Mouse (Mus musculus) right cerebral cortex, postnatal 14 days (tissue): ENCODE measurements at regions not wholly inside any gene's neighbourhood (a gene's known extent, or its start where the extent isn't known, plus 50 kb on each side); places are given as distances from the start of the nearest gene placed in this dataset.

Experiments
- DNase-seq: peaks from one replicate; pipeline ENCODE4 v3.0.0; 2022

DNA sequence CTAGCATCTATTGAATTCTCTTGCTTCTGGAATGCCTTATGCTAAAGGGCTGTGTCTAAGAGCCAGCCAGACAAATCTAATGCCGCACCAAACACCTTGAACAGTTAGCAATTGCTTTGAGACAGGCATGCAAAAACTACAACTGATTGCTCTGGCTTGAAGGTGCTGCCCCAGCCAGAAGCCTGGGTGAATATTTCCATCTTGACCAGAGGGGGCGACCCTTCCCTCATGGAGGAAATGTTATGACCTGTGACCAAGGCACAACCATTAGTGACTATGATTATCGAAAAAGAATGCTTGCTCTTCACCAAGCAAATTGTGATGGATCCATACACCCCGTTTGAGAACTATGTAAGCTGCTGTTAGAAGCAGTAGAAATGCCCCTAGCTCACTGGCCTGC, 445.9 kb upstream of the Etaa1 start:
- no peak for DNase-seq

GRCm38 (mm10) chr11:18396397-18396796, 442.7 kb upstream of the Etaa1 start:
- no peak for DNase-seq

DNA sequence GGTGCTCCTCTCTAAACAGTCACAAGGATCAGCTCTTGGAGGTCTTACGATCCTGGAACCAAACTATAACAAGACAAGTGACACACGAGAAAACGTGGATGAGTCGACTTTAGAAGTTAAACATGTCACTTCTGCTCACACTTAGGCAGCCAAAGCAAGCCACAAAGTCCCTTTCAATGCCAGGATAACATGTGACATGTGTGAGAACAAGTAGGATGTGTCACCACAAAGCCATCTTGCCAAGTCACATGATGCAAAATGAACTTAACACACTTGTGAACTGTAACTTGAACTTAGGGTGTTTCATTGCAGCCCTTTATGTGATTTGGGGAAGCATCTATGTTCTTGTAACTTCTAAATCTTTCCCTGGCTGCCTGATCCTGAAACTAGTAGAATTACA, 442.0 kb upstream of the Etaa1 start:
- no peak for DNase-seq

DNA sequence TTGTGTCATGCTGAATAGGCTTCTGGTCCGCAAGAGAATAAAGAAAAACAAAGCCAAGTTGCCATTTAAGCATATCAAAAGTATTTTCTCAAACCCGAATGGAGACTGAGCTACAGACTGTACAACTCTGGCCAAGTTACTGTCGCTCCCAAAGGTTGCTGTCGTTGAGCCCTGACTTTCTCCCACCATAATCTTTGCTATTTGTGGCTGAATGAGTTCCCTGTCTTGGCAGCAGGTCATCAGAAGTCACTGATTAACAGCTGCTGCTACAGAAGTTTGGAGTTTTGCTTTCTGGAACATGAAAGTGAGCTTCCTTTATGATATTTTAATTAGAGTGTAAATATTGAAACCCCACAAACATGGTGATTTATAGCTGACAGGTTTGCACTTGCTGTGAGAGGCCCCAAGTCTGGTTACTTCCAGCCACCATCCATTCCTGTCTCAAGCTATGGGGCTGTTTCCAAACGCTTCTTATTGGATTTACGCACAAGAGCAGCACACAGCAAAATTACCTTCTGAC, 419.2 kb upstream of the Etaa1 start:
- DNase-seq: no peak

DNA sequence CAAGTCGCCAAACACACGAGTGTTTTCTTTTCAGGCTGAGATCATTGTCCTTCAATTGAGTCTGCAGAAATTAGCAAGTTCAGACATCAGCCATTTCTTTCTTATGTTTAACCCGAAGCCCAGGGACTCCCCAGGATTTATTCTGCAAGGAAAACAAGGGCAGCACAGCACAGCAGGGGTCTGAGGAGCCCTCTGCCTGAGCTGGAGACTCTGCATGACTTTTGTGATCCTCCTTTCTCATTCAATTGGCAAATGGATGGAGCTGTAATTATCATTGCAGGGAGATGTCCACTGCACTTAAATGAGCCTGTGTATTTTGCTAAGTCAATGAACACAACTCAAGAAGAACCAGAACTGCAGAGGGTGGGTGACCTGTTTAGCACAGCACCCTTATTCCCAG, 417.6 kb upstream of the Etaa1 start:
- DNase-seq: no peak

GRCm38 (mm10) chr11:18370861-18371260, 417.2 kb upstream of the Etaa1 start:
- DNase-seq: no peak

- no peak for DNase-seq
Observed at GRCm38 (mm10) chr11:18354866-18355265, 401.2 kb upstream of the Etaa1 start.

- DNase-seq: no peak
Observed at GRCm38 (mm10) chr11:18354156-18354555, 400.5 kb upstream of the Etaa1 start.

GRCm38 (mm10) chr11:18347841-18348240, 394.2 kb upstream of the Etaa1 start:
- no peak for DNase-seq

- no peak for DNase-seq
Observed at GRCm38 (mm10) chr11:18313510-18314301, 360.0 kb upstream of the Etaa1 start.

DNA sequence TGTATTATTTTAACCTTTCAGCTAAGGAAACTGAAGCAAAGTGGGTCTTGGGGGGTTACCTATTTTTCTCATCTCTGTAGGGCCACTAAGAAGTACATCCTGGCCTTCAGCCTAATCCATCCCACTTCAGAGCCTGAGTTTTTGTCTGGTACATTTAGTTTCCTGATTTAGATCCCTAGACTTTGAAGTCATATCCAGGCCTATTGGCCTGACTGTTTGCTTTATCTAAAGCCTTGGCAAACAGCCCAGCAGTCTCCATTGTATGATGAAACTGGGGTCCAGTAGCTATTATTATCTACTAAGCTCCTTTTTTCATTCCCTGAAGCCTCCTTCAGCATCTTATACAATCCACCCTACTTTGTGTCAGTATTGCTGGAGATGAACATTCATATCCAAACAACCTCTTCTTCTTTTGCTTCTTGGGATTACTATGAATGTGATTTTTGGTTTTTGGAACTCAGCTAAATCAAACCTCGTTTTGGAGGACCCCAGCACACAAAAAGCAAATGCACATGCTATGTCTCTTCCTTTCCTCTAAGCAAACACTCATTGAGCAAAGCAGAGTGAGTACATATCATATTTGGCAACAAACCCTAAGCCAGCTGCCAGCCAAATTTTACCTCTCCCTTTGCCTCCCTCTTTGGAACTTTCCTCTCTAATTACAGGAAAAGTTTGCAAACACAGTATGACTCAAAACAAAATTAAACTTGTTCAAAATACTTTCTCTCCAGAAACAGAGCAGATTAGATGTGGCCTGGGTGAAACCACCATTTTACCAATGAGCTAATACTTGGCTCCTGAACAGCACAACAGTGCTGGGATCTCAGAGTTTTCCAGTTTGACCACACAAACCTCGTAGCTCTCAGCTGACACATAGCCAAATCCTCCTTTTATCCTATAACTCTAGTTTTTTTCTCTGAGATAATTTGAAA, 342.8 kb upstream of the Etaa1 start:
- no peak for DNase-seq

DNA sequence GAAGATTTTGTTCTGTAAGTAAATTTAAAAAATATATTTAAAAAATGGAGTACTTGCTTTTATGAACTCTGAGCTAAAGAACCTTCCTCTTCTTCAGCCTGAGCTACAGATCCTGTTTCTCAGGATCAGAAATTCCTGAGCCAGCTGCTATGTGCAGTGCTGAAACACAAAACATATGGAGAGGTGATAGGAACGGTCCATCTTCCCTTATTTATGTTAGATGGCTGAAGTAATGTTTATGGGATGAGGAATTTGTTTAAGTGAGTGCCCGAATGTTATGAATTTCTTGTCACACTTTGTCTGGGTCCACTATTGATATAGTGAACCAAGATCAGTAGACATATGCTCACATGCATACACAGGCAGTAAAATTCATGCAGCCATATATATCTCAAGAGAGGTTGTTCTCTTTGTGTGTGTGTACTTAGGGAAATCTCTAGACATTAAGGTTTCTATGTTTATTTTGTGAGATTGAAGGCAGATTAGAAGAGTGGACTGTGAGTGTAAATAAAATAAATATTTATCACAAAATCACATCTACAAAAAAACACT, 325.0 kb upstream of the Etaa1 start:
- DNase-seq: no peak

GRCm38 (mm10) chr11:18272392-18272791, 318.7 kb upstream of the Etaa1 start:
- no peak for DNase-seq

GRCm38 (mm10) chr11:18266161-18266560, 312.5 kb upstream of the Etaa1 start:
- no peak for DNase-seq

GRCm38 (mm10) chr11:18262901-18263300, 309.2 kb upstream of the Etaa1 start:
- DNase-seq: no peak

DNA sequence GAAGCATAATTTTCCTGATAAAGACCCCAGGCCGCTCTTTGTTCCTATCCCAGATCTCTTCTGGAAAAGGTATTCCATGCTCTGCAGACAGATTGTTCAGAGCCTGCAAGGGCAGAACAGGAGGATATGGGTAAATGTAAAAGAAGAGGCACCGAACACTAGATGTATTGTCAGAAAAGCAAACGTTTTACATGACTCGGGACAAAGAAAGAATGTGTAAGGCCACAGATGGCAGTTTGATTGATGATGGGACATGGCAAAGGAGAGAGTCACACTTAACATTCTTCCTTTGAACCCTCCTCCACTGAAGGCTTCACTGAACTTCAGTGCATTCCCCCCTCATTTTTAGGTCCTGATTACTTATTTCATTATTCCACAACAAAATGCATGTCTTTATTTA, 295.6 kb upstream of the Etaa1 start:
- DNase-seq: no peak

DNA sequence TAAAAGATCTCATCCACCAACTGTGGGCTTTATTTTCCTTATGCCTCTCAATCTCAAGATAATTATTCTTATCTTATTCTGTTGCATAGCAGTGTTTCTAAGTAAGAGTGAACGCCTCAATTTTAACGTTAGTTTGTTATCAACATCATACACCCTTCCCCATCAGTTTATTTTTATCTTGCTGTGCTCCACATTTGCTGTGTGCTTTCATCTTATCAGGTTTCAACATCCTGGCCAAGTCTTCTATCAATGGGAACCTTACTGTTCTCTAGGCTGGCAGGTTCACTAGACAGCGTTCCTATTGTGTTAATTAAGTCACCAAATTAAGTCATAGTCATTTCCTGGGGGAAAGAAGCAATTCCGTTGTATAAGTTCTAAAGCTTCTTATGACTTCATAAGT, 263.1 kb upstream of the Etaa1 start:
- DNase-seq: no peak

GRCm38 (mm10) chr11:18173028-18173427, 219.4 kb upstream of the Etaa1 start:
- no peak for DNase-seq

DNA sequence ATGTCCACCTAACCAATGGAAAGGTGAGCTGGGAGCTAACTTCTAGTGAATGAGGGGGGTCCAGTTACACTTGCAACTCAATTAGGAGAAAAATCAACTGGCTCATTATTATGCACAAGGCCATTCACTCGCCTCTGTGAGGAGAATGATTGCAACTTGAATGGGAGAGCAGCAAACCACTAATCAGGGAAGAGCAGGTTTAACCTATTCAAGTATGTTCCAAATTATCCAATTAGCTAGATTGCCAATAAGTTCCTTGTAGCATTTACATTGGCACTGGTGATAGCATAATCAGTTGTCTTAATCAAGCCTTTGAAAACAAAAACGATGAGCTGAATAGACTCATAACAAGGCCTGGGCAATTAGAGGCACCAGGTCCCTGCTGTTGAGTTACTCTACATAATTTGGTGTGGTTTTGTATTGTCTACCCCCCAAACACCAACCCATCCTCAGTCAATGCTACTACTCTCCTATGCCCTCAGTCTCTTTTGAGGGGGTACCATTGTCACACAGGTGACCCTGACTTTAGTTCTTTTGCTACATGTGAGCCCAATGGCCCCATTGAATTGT, 217.6 kb upstream of the Etaa1 start:
- no peak for DNase-seq

DNA sequence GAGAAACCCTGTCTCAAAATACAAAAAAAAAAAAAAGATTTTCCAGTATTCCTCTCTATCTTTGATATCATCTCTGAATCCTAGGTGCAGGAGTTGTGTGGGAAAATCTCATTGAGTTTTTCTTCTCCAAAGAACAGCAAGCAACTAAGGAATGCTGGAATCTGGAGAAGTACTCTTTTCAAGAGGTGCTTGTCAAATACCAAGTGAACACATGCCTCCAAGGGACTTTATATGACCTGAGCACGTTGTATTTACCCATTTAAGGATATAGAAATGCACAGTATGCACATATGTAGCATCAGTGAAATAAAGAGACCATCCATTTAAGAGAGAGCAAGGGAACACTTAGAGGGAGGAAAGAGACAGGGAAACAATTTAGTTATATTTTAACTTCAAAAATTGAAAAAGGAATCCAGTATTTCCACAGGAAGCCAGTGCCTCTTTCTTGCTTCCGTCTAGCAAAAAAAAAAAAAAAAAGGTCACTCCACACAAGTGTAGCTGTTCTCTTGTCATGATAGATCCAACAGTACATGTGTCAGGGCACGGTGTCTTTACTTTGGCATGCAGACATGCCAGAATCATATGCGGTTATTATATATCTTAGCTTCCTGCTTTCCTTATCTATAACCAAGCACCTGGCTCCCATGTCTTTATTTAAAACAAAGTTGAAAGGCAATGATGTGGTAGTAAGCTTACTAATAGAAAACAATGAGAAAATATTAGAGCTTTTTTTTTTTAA, 212.1 kb upstream of the Etaa1 start:
- DNase-seq: no peak

GRCm38 (mm10) chr11:18164025-18164423, 210.3 kb upstream of the Etaa1 start:
- no peak for DNase-seq
